Mouse (Mus musculus): ENCODE measurements around the gene 9930111J21Rik1. TPM values are rescaled to one million over a fixed set of nuclear protein-coding genes. Genes with fewer than 3 reads are reported as not detected.
"Not testable (repeated sequence)": the region's sequence is repeated elsewhere in the genome, so short reads cannot be mapped to it uniquely, and the experiment has no call there.

9930111J21Rik1 gene
- polyA plus RNA-seq, 1 experiment = 3.1 TPM

DNA sequence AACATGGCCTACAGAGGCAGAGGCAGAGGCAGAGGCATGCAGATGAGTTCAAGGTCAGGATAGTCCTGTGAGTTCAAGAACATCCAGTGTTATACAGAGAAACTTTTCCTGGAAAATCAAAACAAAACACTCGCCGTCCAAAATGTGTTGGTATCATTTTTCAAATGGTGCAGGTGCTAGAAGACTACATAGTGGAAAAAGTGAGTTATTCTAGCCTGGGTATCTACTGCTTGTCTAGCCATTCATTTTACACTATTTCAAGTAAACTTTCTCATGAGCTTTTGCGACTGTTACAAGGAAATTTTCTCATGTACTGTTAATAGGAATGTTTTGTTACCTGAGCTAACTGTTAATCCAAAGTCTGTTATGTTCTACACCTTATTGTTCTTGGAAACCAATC lies 60.8 kb downstream of the 9930111J21Rik1 start:
- DNase-seq = no peak
- 65% methylated on average over 3 of the region's 3 CpGs for WGBS
- Histone ChIP-seq H3K36me3 (ENCODE audit: control insufficient read depth, insufficient read depth, low read length) (no peaks in the 10 kb centered on the region), H3K27me3 (replicated peaks; ENCODE audit: control insufficient read depth, insufficient read depth, low read length) (no peaks in the 10 kb centered on the region), H3K4me3 (ENCODE audit: insufficient read depth, low read depth, low read length) (no peak overlapping the region), H3K27ac (ENCODE audit: insufficient read depth, low read depth, low read length) (no peak overlapping the region), H3K4me1 (ENCODE audit: control insufficient read depth, insufficient read depth, low read length) (peaks cover 3% of the 10 kb centered on the region; the same call in 1 of the 2 replicates)
- TF ChIP-seq POLR2A (IDR thresholded peaks at IDR 0.05; ENCODE audit: low read depth, low read length) (no peak), CTCF (conservative IDR thresholded peaks at IDR 0.05; ENCODE audit: insufficient read depth, insufficient read length, low read depth, low read length) (no peak)

DNA sequence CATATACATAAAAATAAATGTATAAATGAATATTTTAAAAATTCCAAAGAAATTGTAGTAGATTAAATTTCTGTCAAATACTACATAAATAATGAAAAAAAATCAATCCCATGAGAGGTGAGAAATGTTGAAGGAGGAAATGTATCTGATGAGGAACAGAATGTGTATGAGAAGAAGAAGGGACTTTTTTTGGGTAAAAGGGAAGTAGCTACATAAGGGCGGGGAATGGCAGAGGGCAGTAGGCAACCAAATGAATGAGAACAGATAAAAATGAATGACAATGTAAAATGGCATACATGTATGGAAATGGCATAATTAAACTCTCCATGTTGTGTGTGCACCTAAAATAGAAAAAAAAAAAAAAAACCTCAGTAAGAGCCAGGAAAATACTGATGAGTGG lies 65.6 kb downstream of the 9930111J21Rik1 start:
- Histone ChIP-seq H3K27me3 (replicated peaks; ENCODE audit: control insufficient read depth, insufficient read depth, low read length) (no peaks in the 10 kb centered on the region), H3K4me1 (ENCODE audit: control insufficient read depth, insufficient read depth, low read length) (no peaks in the 10 kb centered on the region), H3K36me3 (ENCODE audit: control insufficient read depth, insufficient read depth, low read length) (no peaks in the 10 kb centered on the region), H3K27ac (ENCODE audit: insufficient read depth, low read depth, low read length) (no peak overlapping the region), H3K4me3 (ENCODE audit: insufficient read depth, low read depth, low read length) (no peak overlapping the region)
- TF ChIP-seq POLR2A (IDR thresholded peaks at IDR 0.05; ENCODE audit: low read depth, low read length) (no peak), CTCF (conservative IDR thresholded peaks at IDR 0.05; ENCODE audit: insufficient read depth, insufficient read length, low read depth, low read length) (no peak)
- DNase-seq = no peak
- WGBS = 93% methylated on average over 1 of the region's 1 CpGs

DNA sequence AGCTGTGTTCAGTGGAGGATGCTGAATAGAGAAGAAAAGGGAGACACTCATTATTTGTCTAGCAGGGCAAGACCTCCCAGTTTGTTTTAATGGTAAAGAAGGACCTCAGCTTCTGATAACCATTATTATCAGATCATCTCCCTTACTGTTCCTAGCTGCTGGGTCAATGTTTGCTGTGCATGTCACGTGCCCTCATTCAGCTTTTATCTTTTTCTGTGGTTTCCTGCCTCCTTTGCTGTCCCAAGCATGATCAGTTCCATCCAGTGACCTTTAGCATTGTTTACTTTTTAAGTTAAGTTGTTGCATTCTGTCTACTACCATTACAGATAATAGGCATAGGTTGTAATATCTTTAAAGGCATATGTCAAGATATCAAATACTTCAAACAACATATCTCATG lies 70.7 kb downstream of the 9930111J21Rik1 start:
- no peak overlapping the region for H3K4me3 ChIP-seq (ENCODE audit: insufficient read depth, low read depth, low read length)
- 85% methylated on average over 1 of the region's 1 CpGs for WGBS
- H3K36me3 ChIP-seq (ENCODE audit: control insufficient read depth, insufficient read depth, low read length) = no peaks in the 10 kb centered on the region
- H3K27ac ChIP-seq (ENCODE audit: insufficient read depth, low read depth, low read length) = no peak overlapping the region
- H3K27me3 ChIP-seq (replicated peaks; ENCODE audit: control insufficient read depth, insufficient read depth, low read length) = no peaks in the 10 kb centered on the region
- TF ChIP-seq POLR2A (IDR thresholded peaks at IDR 0.05; ENCODE audit: low read depth, low read length) (no peak), CTCF (conservative IDR thresholded peaks at IDR 0.05; ENCODE audit: insufficient read depth, insufficient read length, low read depth, low read length) (no peak)
- H3K4me1 ChIP-seq (ENCODE audit: control insufficient read depth, insufficient read depth, low read length) = no peaks in the 10 kb centered on the region
- DNase-seq = no peak

DNA sequence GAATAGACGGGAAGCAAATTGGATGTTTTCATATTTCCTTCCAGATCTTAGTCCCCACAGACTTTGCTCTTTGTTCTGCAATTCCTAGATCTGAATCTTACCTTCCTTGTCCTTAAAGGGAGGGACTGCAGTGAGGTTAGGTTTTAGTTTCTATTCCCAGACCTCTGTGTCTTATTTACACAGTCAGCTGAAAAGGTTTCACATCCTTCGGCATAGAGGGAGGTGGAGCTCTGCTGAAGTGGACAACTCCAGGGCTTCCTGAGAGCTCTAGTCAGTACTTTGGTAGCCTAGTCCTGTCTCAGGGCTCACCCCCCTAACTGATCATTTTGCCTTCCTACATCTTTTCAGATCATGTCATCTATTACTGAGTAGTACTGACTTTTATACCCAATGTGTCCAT lies 77.2 kb downstream of the 9930111J21Rik1 start, which contains the start of gene Gm5431:
Gene Gm5431 (minus strand): TSS at position 194 of the 400 bp plus-strand sequence.
- TF ChIP-seq POLR2A (IDR thresholded peaks at IDR 0.05; ENCODE audit: low read depth, low read length) (no peak), CTCF (conservative IDR thresholded peaks at IDR 0.05; ENCODE audit: insufficient read depth, insufficient read length, low read depth, low read length) (no peak)
- 39% methylated on average over 2 of the region's 2 CpGs for WGBS
- Histone ChIP-seq H3K4me3 (ENCODE audit: insufficient read depth, low read depth, low read length) (no peak within 1 kb of the TSS), H3K27ac (ENCODE audit: insufficient read depth, low read depth, low read length) (0 out of 2 replicates have a peak within 1 kb of the TSS, but pooled peaks have one; percentile 55), H3K4me1 (ENCODE audit: control insufficient read depth, insufficient read depth, low read length) (peaks cover 15% of the 10 kb centered on the region), H3K27me3 (replicated peaks; ENCODE audit: control insufficient read depth, insufficient read depth, low read length) (no peaks in the 10 kb centered on the region), H3K36me3 (ENCODE audit: control insufficient read depth, insufficient read depth, low read length) (no peaks in the 10 kb centered on the region)
- DNase-seq = peak; percentile 47

DNA sequence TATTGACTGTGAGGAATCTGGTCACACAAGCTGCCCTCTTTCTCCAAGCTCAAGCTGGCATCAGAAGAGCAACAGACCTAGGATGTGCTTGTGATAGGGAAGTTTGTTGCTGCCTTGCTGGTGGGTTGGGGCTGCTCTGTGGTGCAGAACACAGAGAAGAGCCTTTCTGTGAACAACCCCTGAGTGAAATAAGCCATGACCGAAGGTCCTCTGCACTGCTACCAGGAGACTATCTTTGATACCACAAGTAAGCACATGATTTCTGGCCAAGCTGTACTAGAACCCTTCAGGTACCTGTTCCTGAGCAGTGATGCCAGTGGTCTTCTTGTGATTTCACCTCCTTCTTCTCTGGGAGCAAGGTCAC lies 77.6 kb downstream of the 9930111J21Rik1 start:
- 0 out of 2 replicates have a peak overlapping the region, but pooled peaks have one; percentile 55 for H3K27ac ChIP-seq (ENCODE audit: insufficient read depth, low read depth, low read length)
- WGBS = 92% methylated on average over 1 of the region's 1 CpGs

DNA sequence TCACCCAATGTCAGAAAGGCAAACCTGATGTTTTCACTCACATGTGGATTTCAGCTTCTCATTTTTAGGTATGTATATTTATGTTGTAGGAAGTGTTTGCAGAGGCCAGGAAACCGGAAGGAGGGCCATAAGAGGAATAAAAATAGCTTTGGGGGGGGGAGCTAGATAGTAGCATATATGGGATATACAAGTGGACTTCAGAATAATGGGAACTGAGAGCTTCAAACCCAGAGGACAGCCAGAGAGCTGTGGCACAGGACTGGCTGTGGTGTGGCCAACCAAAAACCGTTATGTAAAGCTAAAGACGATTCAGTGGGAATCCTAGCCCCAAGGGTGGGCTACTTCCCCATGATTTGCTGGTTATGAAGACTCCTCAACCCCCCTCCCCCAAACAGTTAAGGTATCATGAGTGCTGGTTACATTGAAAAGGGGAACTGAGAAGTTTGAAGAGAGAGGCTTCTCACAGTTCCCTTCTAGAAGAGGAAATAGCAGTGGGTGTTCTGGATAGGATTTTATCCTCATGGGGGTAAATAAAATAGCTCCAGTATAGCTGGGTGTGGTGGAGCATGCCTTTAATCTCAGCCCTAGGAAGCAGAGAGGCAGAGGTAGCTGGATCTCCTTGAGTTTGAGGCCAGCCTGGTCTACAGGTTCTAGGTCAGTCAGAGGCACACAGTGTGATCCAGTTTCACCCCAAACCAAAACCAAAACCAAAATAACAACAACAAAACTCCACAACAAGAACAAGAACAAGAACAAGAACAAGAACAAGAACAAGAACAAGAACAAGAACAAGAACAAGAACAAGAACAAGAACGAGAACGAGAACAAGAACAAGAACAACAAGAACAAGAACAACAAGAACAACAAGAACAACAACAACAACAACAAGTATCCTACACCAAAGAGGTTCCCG lies 78.3 kb downstream of the 9930111J21Rik1 start:
- DNase-seq; H3K27me3 ChIP-seq (replicated peaks; ENCODE audit: control insufficient read depth, insufficient read depth, low read length); H3K4me3 ChIP-seq (ENCODE audit: insufficient read depth, low read depth, low read length); H3K27ac ChIP-seq (ENCODE audit: insufficient read depth, low read depth, low read length); H3K36me3 ChIP-seq (ENCODE audit: control insufficient read depth, insufficient read depth, low read length): not testable (repeated sequence)
- 76% methylated on average over 6 of the region's 6 CpGs for WGBS
- peaks cover 15% of the 10 kb centered on the region for H3K4me1 ChIP-seq (ENCODE audit: control insufficient read depth, insufficient read depth, low read length)

More for the DNA sequence above, 77.6 kb downstream of the 9930111J21Rik1 start:
- peak; percentile 34 for DNase-seq
- H3K4me1 ChIP-seq (ENCODE audit: control insufficient read depth, insufficient read depth, low read length) = peaks cover 15% of the 10 kb centered on the region
- H3K4me3 ChIP-seq (ENCODE audit: insufficient read depth, low read depth, low read length); H3K36me3 ChIP-seq (ENCODE audit: control insufficient read depth, insufficient read depth, low read length); H3K27me3 ChIP-seq (replicated peaks; ENCODE audit: control insufficient read depth, insufficient read depth, low read length): not testable (repeated sequence)

DNA sequence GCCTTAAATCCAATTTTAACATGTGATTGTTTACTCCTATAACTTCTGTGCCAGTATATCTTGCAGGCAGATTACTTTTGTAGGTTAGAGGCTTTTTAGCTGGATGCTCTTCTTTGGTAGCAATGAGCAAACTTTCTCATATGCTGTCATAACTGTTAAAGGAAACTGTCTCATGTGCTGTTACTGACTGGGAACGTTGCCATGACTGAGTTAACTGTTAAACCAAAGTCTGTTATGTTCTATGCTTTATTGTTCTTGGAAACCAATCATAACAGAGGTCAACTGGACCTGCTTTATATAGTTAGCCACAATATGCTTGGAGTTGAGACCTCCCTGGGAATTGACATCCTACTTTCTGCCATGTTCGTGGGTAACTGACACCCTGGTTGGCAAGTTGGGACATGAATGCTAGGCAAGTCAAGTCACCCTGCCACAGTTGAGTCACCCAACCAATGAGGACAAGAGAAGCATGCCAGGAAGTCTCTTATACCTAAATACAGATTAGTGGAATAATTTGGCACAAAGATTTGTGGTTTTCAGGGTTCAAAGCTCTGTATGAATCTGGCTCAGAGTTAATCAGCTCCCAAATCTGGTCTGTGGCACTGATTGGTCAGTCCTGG lies 80.3 kb downstream of the 9930111J21Rik1 start:
- no peaks in the 10 kb centered on the region for H3K27me3 ChIP-seq (replicated peaks; ENCODE audit: control insufficient read depth, insufficient read depth, low read length)
- no peak overlapping the region for H3K4me3 ChIP-seq (ENCODE audit: insufficient read depth, low read depth, low read length)
- TF ChIP-seq POLR2A (IDR thresholded peaks at IDR 0.05; ENCODE audit: low read depth, low read length) (no peak), CTCF (conservative IDR thresholded peaks at IDR 0.05; ENCODE audit: insufficient read depth, insufficient read length, low read depth, low read length) (no peak)
- peak overlapping the region; percentile 57 for H3K27ac ChIP-seq (ENCODE audit: insufficient read depth, low read depth, low read length)
- peaks cover 15% of the 10 kb centered on the region for H3K4me1 ChIP-seq (ENCODE audit: control insufficient read depth, insufficient read depth, low read length)
- 27% methylated on average over 2 of the region's 2 CpGs for WGBS
- H3K36me3 ChIP-seq (ENCODE audit: control insufficient read depth, insufficient read depth, low read length) = no peaks in the 10 kb centered on the region
- peak; percentile 90 for DNase-seq

Other genes starting within 250 kb of the 9930111J21Rik1 start
- 1,151 and 1,243 TPM in 2 replicates for gene Rack1, start 179.1 kb downstream of the 9930111J21Rik1 start, polyA plus RNA-seq (2012; rRNA removed)
- gene Trim41, start 162.0 kb downstream of the 9930111J21Rik1 start, polyA plus RNA-seq (2012; rRNA removed) = 26.3 and 27.3 TPM in 2 replicates
- 80.3 and 98.8 TPM in 2 replicates for gene Trim7, start 153.3 kb downstream of the 9930111J21Rik1 start, polyA plus RNA-seq (2012; rRNA removed)
- 9.7 and 10.4 TPM in 2 replicates for gene Gm12184, start 152.7 kb downstream of the 9930111J21Rik1 start, polyA plus RNA-seq (2012; rRNA removed)
- 24.4 and 28.2 TPM in 2 replicates for gene Irgm1, start 107.7 kb downstream of the 9930111J21Rik1 start, polyA plus RNA-seq (2012; rRNA removed)
- 0.19 and 0.20 TPM in 2 replicates for gene Gm5431, start 77.2 kb downstream of the 9930111J21Rik1 start, polyA plus RNA-seq (2012; rRNA removed)
- 4.0 and 6.5 TPM in 2 replicates for gene Psme2b, start 33.2 kb downstream of the 9930111J21Rik1 start, polyA plus RNA-seq (2012; rRNA removed)
- 0.10 and 0.16 TPM in 2 replicates for gene Olfr56, start 509 bp downstream of the 9930111J21Rik1 start, polyA plus RNA-seq (2012; rRNA removed)
- gene Gm12185, start 12.8 kb upstream of the 9930111J21Rik1 start, polyA plus RNA-seq (2012; rRNA removed) = 0.08 and 0.33 TPM in 2 replicates
- 3.7 and 5.5 TPM in 2 replicates for gene Tgtp1, start 14.8 kb upstream of the 9930111J21Rik1 start, polyA plus RNA-seq (2012; rRNA removed)
- gene 9930111J21Rik2, start 71.8 kb upstream of the 9930111J21Rik1 start, polyA plus RNA-seq (2012; rRNA removed) = 1.4 and 2.4 TPM in 2 replicates
- 12.1 and 15.1 TPM in 2 replicates for gene Tgtp2, start 84.8 kb upstream of the 9930111J21Rik1 start, polyA plus RNA-seq (2012; rRNA removed)
- 4.5 and 8.4 TPM in 2 replicates for gene Ifi47, start 97.2 kb upstream of the 9930111J21Rik1 start, polyA plus RNA-seq (2012; rRNA removed)
- 2.7 and 4.1 TPM in 2 replicates for gene Olfr1396, start 135.5 kb upstream of the 9930111J21Rik1 start, polyA plus RNA-seq (2012; rRNA removed)
- gene Olfr1395, start 162.9 kb upstream of the 9930111J21Rik1 start, polyA plus RNA-seq (2012; rRNA removed) = not detected in 2 replicates
- gene Olfr1394, start 175.0 kb upstream of the 9930111J21Rik1 start, polyA plus RNA-seq (2012; rRNA removed) = 0.02 TPM in 1 of 2 replicates, not detected in the other
- gene Btnl9, start 207.8 kb upstream of the 9930111J21Rik1 start, polyA plus RNA-seq (2012; rRNA removed) = 6.4 and 7.5 TPM in 2 replicates
- gene Zfp62, start 223.9 kb upstream of the 9930111J21Rik1 start, polyA plus RNA-seq (2012; rRNA removed) = 2.0 and 2.6 TPM in 2 replicates

All from kidney, adult 2 months (tissue).